Mouse (Mus musculus): ENCODE measurements around the gene Rfc1.

Rfc1 gene

DNA sequence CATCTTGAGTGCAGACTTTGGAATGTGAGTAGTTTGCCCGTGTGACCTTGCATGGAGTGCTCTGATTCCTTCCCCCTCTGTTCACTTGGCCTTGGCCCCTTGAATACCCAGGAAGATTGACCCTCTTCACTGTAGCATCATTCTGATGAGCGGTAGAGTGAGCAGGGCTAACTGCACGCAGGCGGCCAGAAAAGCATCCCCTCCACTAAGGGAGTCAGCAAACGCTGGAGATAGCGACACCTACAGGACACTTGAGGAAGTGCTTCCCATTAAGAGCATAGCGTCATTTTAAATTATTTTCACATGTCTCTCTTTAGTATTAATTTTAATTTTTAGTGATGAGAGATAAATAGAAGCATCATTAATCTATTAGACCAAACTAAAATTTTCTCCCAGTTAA lies 122.1 kb downstream of the Rfc1 start:
- CTCF ChIA-PET, result interaction anchor here (0.6 kb wide), 1 partner anchor 159 kb away, joined by 5 read pairs; no protein-coding TSS in a partner anchor
